Mouse (Mus musculus) MEL-GATA-1-ER (cell line): Measurements from ENCODE around the gene Ccdc30.
"Not testable (repeated sequence)": the region's sequence is repeated elsewhere in the genome, so short reads cannot be mapped to it uniquely, and the experiment has no call there.

Experiments used
- DNase-seq: peaks from one replicate; pipeline ENCODE4 v3.0.0-alpha.2; 2012; ENCODE audit warnings: low read depth; ENCODE audit errors: extremely low read depth

The Ccdc30 gene

DNA sequence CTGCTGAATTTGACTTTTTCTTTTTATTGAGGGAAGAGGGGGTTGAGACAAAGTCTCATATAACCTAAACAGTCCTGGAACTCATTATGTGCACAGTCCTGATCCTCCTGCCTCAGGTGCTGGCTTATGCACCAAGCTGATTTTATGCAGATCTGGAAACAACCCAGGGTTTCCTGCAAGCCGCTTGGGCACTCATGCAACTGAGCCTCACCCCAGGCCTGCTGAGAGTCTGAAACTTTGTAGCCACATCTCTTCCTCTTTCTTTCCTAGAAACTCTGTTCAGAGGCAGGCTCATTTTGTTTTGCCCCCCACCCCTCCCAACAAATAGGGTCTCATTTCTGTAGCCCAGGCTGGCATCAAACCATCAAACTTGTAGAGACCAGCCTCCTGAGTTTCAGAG lies 101.6 kb downstream of the Ccdc30 start:
- no peak for DNase-seq

DNA sequence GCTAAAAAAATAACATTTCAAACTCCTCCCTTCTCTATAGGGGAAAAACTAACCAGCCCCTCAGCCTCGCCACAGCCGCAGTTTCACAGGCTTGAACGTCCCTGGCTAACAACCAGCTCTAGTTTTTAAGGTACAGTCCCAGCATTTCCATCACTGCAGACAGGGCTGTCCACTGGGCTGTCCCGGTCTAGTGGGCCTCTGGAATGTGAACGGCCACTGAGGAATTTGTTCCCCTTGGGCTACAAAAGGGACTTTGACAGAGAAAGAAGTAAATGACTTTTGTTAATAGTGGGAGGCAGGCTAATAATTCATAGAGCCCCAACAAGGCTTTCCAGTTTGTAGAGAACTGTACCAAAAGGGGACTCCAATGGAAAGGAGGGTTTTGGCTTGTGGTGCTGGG lies 109.9 kb downstream of the Ccdc30 start:
- no peak for DNase-seq

DNA sequence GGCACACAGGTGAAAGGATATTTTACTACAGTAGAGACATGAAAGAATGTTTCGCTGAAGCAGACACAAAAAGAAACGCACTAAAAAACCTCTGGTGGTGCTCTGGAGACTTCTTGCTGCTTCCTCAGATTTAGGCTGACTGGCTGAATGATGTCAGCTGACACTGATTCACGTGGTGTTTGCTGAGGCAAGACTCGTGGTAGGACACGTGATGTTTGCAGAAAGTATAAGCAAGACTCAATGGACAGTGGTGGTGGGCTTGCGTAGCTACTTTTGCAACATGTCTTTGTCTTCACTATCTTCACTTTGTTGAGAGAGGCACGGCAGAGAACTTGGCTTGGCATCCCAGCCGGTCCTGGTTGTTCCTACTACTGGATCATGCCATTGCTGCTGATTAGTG lies 112.0 kb downstream of the Ccdc30 start:
- no peak for DNase-seq

DNA sequence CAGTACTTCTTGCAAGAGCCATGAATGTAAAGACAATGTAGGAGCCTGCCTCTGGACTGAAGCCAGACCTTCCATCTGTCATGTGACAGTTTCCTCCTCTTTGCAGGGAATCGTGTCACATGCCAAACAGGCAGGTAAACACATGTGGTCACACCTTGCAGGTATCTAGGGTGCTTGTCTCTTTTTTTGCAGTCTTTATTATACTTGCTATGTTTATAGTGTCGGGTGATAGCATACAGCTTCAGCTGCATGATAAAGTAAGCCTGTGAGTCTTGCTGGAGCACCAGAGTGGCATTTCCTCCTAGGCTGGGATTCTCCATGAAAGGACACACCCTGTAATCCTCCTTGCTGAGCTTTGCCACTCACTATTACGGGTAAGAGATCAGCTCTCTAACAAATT lies 113.5 kb downstream of the Ccdc30 start:
- DNase-seq = no peak

DNA sequence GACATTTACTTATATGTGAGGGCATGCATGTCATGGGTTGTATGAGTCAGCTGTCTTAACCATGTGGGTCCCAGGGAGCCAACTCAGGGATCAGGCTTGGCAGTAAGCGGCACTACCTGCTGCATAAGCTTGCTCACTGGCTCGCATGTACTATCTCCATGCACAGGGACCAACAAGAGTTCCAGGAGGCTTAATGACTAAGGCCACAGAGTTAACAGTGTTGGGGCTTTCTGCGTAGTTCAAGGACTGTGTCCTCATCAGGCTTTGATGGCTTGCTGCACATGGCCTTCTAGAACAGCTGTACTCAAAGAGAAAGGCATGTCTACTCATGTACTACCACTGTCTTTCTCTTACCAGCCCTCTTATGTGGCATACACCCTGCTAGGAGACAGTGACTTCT lies 114.6 kb downstream of the Ccdc30 start:
- no peak for DNase-seq

DNA sequence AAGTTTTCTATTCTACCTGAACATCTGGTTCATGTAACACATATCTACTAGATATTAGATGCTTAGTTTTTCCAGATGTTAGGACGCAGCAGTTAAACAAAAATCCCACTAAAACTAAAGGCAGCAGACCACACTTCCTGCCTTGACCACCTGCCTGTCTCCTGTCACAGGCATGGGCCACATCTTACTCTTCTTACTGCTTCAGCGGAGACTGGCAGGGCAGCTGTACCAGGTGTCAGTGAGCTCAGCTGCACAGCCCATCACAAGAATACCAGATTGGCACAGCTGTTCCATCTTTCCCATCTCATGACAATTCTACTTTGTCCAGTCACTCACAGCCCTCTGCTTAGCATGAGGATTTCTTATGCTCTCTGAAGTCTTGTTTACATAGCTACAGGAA lies 118.0 kb downstream of the Ccdc30 start:
- DNase-seq = no peak

DNA sequence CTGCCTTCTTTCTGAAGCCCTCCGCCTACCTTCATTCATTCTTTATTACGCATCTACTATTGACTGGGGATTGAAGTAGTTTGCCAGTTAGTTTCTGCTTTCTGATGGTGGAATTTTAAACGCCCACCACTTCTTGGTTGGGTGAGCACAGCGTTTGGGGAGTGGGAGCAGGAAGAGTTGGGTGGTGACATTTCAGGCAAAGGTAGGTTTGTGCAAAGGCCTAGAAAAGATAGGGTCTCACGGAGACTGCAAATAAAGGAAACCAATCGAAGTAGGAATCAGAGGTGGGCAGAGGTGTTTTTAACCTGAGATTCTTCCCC lies 120.2 kb downstream of the Ccdc30 start:
- DNase-seq = no peak

DNA sequence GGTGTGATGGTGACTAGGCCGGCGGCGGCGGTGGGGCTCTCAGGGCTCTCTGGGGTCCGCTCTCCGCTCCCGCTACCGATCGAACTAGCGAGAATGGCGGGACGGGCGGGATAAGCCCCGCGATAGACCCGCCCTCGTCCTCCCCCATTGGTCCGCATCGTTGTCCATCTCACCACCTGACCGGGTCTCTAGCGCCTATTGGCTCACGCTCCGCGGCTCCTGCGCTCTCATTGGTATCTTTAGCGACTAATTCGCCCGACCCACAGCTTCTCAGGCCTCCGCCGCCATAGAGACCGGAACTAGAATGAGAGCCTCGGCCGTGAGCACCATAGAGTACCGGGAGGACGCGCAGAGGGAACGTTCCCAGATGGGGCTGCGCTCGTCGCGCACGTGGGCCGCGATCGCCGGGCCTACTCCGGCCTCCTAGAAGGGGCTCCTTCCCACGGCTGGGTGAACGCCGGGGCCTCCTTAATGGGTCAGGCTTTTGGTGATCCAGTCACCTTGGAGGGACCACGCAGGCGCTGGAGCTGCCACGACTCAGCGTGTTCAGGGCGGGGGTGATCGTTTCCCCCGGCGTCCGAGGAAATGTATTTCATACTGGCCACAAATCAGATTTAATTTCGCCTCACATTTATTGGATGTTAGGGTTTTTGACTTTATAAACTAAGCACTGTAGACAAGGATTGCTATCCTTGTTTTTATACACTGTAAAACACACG lies 120.7 kb downstream of the Ccdc30 start, which contains the start of gene Ybx1:
Gene Ybx1 (minus strand): TSS at position 190 of the 719 bp plus-strand sequence.
- peak; percentile 96 for DNase-seq

DNA sequence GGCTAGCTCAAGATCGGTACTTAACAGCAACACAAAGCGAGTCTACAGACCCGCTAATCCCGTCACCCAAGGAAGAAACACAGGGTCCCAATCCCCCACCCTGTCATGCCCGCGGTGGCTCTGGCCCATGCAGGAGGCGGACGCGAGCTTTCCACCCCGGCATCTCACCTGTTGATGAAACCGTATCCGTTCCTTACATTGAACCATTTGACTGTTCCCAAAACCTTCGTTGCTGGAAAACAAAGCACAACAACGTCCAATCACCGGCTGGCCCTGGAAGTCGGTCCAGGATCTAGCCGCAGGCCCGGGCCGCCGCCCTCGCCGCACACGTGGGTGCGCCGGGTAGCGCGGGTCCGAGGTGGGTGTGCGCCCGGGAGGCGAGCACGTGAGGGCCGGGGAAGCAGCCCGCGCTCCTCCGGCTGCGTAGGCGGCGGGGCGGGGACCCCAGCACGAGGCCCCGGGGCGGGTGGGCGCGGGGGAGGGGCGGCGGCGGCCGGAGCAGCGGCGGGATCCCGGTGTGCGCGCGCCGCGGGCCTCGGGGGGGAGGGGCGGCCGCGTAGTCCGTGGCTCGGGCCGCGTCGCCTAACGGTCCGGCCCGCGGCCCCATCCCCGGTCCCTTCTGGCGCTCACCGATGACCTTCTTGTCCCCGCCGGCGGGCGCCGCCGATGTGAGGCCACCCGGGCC lies 121.6 kb downstream of the Ccdc30 start:
- no peak for DNase-seq

DNA sequence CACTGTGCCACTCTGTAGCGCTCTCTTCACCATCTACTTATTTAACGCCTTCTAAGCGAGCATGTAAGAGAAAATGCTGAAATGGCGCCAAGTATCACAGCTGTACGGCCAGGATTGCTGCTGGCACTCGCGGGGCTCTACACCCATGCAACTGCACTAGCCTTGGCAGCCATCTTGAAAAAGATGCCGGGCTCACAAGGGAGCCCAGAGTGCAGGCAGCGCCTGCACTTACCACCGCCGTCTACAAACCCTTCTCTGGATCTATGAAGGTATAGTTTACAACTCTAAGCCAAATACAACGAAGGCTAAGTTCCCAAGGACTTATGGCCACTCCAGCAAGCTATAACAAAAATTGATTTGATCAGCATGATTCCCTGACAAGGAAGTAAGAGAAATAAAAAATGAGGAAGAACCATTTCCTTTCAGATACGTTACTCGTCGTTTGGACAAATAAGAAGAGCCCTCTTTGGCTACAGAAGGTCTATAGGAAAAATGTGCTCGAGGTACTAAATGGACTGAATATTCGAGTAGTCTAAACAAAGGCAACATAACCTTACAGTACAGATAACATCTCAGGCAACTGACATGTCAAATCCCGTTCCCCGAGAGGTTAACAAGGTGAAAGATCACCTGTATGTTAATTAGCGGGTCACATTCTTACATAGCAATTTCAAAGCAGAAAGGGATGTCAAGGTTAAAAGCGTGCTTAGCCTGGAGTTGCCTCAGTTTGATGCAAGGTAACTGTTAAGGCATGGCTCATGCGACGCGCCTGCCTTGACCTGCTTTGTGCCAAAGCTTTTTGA lies 122.3 kb downstream of the Ccdc30 start:
- DNase-seq = peak; percentile 86

DNA sequence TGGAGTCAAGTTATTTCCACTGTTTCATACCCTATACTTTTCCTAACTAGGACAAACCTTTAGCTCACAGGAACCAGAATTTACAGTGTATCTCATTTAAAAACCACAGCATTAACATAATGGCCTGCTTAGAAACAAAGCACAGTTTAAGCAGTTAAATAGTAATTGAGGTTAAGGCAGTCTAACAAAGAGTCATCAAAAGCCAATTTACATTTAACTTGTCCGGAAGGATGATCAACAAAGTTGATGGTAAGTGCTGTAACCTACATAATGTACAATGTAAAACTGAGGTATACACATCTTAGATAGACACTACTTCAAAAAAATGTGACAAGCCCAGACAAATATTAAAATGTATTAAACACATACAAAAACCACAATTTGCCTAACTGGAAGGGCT lies 123.4 kb downstream of the Ccdc30 start:
- DNase-seq = no peak

DNA sequence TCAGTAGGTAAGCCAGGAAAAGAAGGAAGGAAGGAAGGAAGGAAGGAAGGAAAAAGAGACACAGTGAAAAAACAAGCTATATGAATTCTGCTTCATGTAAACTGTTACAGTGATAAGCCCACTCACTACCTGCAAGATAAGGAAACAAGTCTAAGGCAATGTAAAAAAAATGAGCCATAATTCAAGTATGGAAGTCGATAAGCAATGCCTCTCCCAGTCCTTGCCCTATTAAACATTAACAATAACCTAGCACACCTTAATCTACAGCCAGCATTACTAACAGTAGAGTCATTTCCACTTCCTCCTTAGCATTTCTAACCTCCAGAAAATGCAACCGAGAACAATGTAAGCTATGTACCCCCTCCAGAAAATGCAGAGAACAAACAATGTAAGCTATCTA lies 130.0 kb downstream of the Ccdc30 start:
- no peak for DNase-seq

DNA sequence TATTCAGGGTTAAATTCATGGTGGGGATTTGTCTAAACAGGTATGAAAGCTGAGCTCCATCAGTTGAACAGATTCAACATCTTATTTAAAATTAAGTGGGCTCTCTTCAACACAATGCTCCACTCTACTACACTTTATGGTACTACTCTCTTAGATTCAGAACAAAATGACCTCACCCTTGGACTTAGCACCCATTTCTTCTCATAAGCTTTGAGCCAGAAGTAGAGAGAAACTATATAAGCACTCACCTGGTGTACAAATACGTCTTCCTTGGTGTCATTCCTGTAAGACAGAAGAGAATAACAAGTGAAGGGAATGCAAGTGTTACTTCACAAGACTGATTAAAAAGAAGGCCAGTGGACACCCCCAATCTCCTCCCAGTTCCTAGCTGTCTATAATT lies 130.5 kb downstream of the Ccdc30 start:
- no peak for DNase-seq

DNA sequence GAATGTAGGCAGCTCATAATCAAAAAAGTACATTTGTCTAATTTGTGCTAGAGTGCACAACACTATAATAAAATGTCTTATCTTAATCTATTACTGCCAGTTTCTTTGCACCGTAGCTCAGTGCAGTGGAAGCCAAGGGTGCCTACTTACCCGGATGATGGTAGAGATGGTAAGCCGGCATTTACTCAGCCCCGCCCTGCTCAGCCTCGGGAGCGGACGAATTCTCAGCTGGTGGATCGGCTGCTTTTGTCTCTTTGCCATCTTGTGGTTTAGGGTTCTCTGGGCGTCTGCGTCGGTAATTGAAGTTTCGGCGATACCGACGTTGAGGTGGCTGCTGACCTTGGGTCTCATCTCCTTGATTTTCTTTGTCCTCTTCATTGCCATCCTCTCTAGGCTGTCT lies 136.5 kb downstream of the Ccdc30 start:
- DNase-seq = not testable (repeated sequence)

DNA sequence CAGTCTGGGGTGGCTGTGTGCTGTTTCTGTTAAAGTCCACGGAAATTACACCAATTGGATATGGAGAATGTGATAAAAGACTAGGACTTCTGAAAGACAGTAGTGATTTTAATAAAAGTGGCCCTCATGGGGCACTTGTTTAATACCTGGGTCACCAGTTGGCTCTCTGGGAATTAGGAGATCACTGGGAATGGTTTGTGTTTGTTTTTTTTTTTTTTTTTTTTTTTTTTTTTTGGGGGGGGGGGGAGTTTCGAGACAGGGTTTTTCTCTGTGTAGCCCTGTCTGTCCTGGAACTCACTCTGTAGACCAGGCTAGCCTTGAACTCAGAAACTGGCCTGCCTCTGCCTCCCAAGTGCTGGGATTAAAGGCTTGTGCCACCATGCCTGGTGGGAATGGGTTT lies 139.6 kb downstream of the Ccdc30 start:
- DNase-seq = no peak

DNA sequence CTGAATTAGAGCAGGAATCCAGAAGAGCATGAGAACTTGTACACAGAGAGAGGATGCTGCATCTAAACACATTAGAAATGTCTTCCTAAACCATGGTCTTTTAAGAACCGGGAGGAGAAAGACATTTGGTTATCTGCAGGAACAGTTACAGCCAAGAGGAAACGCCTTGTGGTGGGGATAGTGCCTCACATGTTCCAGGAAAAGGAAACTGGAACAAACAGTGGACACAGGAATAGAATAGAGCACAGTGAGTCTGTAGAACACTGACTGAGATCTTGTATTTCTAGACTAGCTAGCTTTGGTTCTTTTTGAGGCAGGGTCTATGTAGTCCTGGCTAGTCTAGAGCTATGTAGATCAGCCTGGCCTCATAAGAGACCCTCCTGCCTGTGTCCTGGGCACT lies 140.1 kb downstream of the Ccdc30 start:
- DNase-seq = no peak

DNA sequence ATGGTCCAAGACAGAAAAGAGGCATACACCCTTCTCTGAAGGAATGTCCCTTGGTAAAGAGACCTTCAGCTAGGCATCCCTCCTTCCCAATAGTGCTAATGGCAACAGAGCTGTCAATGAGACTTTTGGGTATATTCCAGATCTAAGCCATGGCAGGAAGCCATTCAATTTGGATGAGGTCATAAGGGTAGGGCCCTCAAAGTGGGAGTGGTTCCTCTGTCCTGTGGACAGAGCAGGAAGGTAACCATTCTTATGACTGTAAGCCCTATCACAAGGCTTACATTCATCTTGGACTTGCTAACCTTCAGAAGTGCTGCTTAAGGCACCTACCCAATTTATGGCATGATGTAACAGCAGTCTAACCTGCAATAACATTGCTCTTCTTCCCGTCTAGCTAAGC lies 140.7 kb downstream of the Ccdc30 start:
- DNase-seq = no peak
